Mouse (Mus musculus): ENCODE measurements around the gene Myo15. TPM values are rescaled to one million over a fixed set of nuclear protein-coding genes. Genes with fewer than 3 reads are reported as not detected.
"Not testable (repeated sequence)": the region's sequence is repeated elsewhere in the genome, so short reads cannot be mapped to it uniquely, and the experiment has no call there.

Gene Myo15
- polyA plus RNA-seq (2015; fragmentation: Nextera tagmentation; extraction: Ambion mirVana): 0.03 TPM in 2 replicates

GRCm38 (mm10) chr11:60469039-60469438 is at the start of gene Myo15:
Gene Myo15 (plus strand): TSS chr11:60469339.
- peaks cover 65% of the 10 kb centered on the region for H3K36me3 ChIP-seq (ENCODE audit: poor library complexity, severe bottlenecking)
- 91% methylated on average over 3 of the region's 3 CpGs for WGBS
- no peak for ATAC-seq

GRCm38 (mm10) chr11:60422046-60422668 is 47.0 kb upstream of the Myo15 start:
- 63% methylated on average over 6 of the region's 6 CpGs for WGBS
- H3K9ac ChIP-seq: no peak overlapping the region
- no peak overlapping the region for H3K27ac ChIP-seq
- H3K4me3 ChIP-seq: no peak overlapping the region
- H3K4me2 ChIP-seq: no peak overlapping the region
- no peak for ATAC-seq
- H3K27me3 ChIP-seq: no peaks in the 10 kb centered on the region
- H3K4me1 ChIP-seq: peaks cover 23% of the 10 kb centered on the region
- H3K36me3 ChIP-seq (ENCODE audit: poor library complexity, severe bottlenecking): peaks cover under 1% of the 10 kb centered on the region; the same call in 1 of the 2 replicates
- no peaks in the 10 kb centered on the region for H3K9me3 ChIP-seq (replicated peaks)

More at GRCm38 (mm10) chr11:60469039-60469438, at the start of gene Myo15:
- Histone ChIP-seq H3K9me3 (replicated peaks) (no peaks in the 10 kb centered on the region), H3K27ac (no peak within 1 kb of the TSS), H3K4me3 (no peak within 1 kb of the TSS), H3K4me2 (no peak within 1 kb of the TSS), H3K9ac (no peak within 1 kb of the TSS), H3K27me3 (no peaks in the 10 kb centered on the region), H3K4me1 (no peaks in the 10 kb centered on the region)

- WGBS: 45% methylated on average over 1 of the region's 1 CpGs
- no peaks in the 10 kb centered on the region for H3K9me3 ChIP-seq (replicated peaks)
- no peak overlapping the region for H3K4me2 ChIP-seq
- no peaks in the 10 kb centered on the region for H3K27me3 ChIP-seq
- no peak for ATAC-seq
- peaks cover 9% of the 10 kb centered on the region; the same call in 1 of the 2 replicates for H3K36me3 ChIP-seq (ENCODE audit: poor library complexity, severe bottlenecking)
- peaks cover 21% of the 10 kb centered on the region for H3K4me1 ChIP-seq
- no peak overlapping the region for H3K4me3 ChIP-seq
- H3K27ac ChIP-seq: no peak overlapping the region
- no peak overlapping the region for H3K9ac ChIP-seq
These were observed 46.1 kb upstream of the Myo15 start for GRCm38 (mm10) chr11:60423006-60423405.

GRCm38 (mm10) chr11:60426417-60426816 is 42.7 kb upstream of the Myo15 start:
- Histone ChIP-seq H3K4me3 (no peak overlapping the region), H3K9ac (no peak overlapping the region), H3K36me3 (ENCODE audit: poor library complexity, severe bottlenecking) (peaks cover 17% of the 10 kb centered on the region; the same call in 1 of the 2 replicates), H3K27me3 (no peaks in the 10 kb centered on the region), H3K27ac (no peak overlapping the region), H3K9me3 (replicated peaks) (no peaks in the 10 kb centered on the region), H3K4me2 (no peak overlapping the region), H3K4me1 (no peaks in the 10 kb centered on the region)
- 81% methylated on average over 1 of the region's 1 CpGs for WGBS
- ATAC-seq: no peak

- Histone ChIP-seq H3K36me3 (ENCODE audit: poor library complexity, severe bottlenecking) (peaks cover 24% of the 10 kb centered on the region), H3K4me1 (no peaks in the 10 kb centered on the region), H3K4me3 (no peak overlapping the region), H3K27ac (no peak overlapping the region), H3K4me2 (no peak overlapping the region), H3K9me3 (replicated peaks) (no peaks in the 10 kb centered on the region), H3K9ac (no peak overlapping the region), H3K27me3 (no peaks in the 10 kb centered on the region)
- WGBS: 95% methylated on average over 3 of the region's 3 CpGs
- ATAC-seq: no peak
These were observed 41.5 kb upstream of the Myo15 start for GRCm38 (mm10) chr11:60427628-60428027.

- Histone ChIP-seq H3K36me3 (ENCODE audit: poor library complexity, severe bottlenecking) (peaks cover 61% of the 10 kb centered on the region), H3K4me3 (no peak overlapping the region), H3K9me3 (replicated peaks) (no peaks in the 10 kb centered on the region), H3K4me1 (no peaks in the 10 kb centered on the region), H3K4me2 (no peak overlapping the region), H3K27me3 (no peaks in the 10 kb centered on the region), H3K27ac (no peak overlapping the region), H3K9ac (no peak overlapping the region)
- no peak for ATAC-seq
These were observed 35.6 kb upstream of the Myo15 start for GRCm38 (mm10) chr11:60433501-60433900.

GRCm38 (mm10) chr11:60435133-60435532 is 34.0 kb upstream of the Myo15 start:
- H3K9ac ChIP-seq: no peak overlapping the region
- H3K36me3 ChIP-seq (ENCODE audit: poor library complexity, severe bottlenecking): peaks cover 61% of the 10 kb centered on the region
- no peak overlapping the region for H3K4me2 ChIP-seq
- ATAC-seq: no peak
- H3K4me3 ChIP-seq: no peak overlapping the region
- no peaks in the 10 kb centered on the region for H3K9me3 ChIP-seq (replicated peaks)
- no peaks in the 10 kb centered on the region for H3K27me3 ChIP-seq
- H3K27ac ChIP-seq: no peak overlapping the region
- WGBS: 97% methylated on average over 1 of the region's 1 CpGs
- no peaks in the 10 kb centered on the region for H3K4me1 ChIP-seq

- no peak for ATAC-seq
- Histone ChIP-seq H3K9ac (no peak overlapping the region), H3K4me2 (no peak overlapping the region), H3K36me3 (ENCODE audit: poor library complexity, severe bottlenecking) (peaks cover 70% of the 10 kb centered on the region), H3K27ac (no peak overlapping the region), H3K9me3 (replicated peaks) (no peaks in the 10 kb centered on the region), H3K27me3 (no peaks in the 10 kb centered on the region), H3K4me1 (no peaks in the 10 kb centered on the region), H3K4me3 (no peak overlapping the region)
- 94% methylated on average over 3 of the region's 3 CpGs for WGBS
These were observed 32.5 kb upstream of the Myo15 start for GRCm38 (mm10) chr11:60436618-60437017.

GRCm38 (mm10) chr11:60439621-60440020 is 29.5 kb upstream of the Myo15 start:
- H3K27me3 ChIP-seq; H3K27ac ChIP-seq; H3K4me1 ChIP-seq; H3K4me3 ChIP-seq; ATAC-seq; H3K9ac ChIP-seq; H3K4me2 ChIP-seq; H3K9me3 ChIP-seq (replicated peaks): not testable (repeated sequence)
- 14% methylated on average over 1 of the region's 1 CpGs for WGBS
- H3K36me3 ChIP-seq (ENCODE audit: poor library complexity, severe bottlenecking): peaks cover 71% of the 10 kb centered on the region

GRCm38 (mm10) chr11:60440176-60440575 is 29.0 kb upstream of the Myo15 start:
- peaks cover 66% of the 10 kb centered on the region for H3K36me3 ChIP-seq (ENCODE audit: poor library complexity, severe bottlenecking)
- ATAC-seq: no peak
- H3K9ac ChIP-seq: no peak overlapping the region

GRCm38 (mm10) chr11:60442896-60443295 is 26.2 kb upstream of the Myo15 start:
- Histone ChIP-seq H3K27ac (no peak overlapping the region), H3K4me1 (no peaks in the 10 kb centered on the region), H3K4me3 (no peak overlapping the region), H3K9ac (no peak overlapping the region), H3K27me3 (no peaks in the 10 kb centered on the region), H3K4me2 (no peak overlapping the region), H3K9me3 (replicated peaks) (no peaks in the 10 kb centered on the region), H3K36me3 (ENCODE audit: poor library complexity, severe bottlenecking) (peaks cover 45% of the 10 kb centered on the region)
- ATAC-seq: no peak
- 85% methylated on average over 6 of the region's 6 CpGs for WGBS

More at GRCm38 (mm10) chr11:60440176-60440575, 29.0 kb upstream of the Myo15 start:
- no peak overlapping the region for H3K4me2 ChIP-seq
- H3K4me1 ChIP-seq: no peaks in the 10 kb centered on the region
- no peak overlapping the region for H3K4me3 ChIP-seq
- H3K9me3 ChIP-seq (replicated peaks): no peaks in the 10 kb centered on the region
- H3K27ac ChIP-seq: no peak overlapping the region
- H3K27me3 ChIP-seq: no peaks in the 10 kb centered on the region
- WGBS: 55% methylated on average over 7 of the region's 7 CpGs

- H3K27me3 ChIP-seq: no peaks in the 10 kb centered on the region
- H3K27ac ChIP-seq: no peak overlapping the region
- no peak for ATAC-seq
- no peaks in the 10 kb centered on the region for H3K9me3 ChIP-seq (replicated peaks)
- H3K4me2 ChIP-seq: no peak overlapping the region
- H3K9ac ChIP-seq: no peak overlapping the region
- H3K4me3 ChIP-seq: no peak overlapping the region
- WGBS: 82% methylated on average over 4 of the region's 4 CpGs
- no peaks in the 10 kb centered on the region for H3K4me1 ChIP-seq
- peaks cover 36% of the 10 kb centered on the region for H3K36me3 ChIP-seq (ENCODE audit: poor library complexity, severe bottlenecking)
These were observed 25.1 kb upstream of the Myo15 start for GRCm38 (mm10) chr11:60444007-60444406.
